Mouse (Mus musculus): Measurements from ENCODE around the gene Cldn12.

Gene Cldn12

DNA sequence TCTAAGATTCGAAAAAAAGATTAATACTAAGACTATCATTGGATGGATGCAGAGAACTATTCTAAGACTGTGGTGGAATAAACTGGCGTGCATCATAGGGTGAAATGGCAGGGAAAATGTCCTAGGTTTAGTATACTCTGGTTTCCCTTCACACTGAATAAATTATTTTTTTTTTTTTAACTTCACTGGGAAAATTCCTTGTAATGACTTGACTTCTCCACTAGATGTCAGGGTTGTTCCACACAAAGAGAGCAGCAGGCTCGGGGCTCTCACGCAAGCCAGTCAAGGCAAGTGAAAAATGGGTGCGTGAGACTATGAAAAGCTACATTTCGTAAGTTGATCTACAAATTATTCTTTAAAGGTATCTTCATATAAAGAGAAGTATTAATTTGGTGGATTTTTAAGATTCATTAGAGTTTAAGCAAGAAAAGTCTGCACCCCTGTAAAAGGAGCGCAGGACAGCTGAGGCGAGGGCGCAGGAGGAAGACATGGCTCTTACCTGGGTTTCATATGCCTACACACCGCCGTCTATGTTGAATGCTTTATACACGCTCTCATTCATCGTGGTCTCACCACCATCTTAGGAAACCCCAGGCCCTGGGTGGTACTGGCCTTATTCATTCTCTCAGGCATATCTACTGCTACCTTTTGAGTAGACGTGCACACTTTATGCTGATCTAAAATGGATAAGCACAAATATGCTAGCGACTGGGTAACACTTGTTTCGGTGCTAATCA lies 20.3 kb downstream of the Cldn12 start:
- DNase-seq: no peak

DNA sequence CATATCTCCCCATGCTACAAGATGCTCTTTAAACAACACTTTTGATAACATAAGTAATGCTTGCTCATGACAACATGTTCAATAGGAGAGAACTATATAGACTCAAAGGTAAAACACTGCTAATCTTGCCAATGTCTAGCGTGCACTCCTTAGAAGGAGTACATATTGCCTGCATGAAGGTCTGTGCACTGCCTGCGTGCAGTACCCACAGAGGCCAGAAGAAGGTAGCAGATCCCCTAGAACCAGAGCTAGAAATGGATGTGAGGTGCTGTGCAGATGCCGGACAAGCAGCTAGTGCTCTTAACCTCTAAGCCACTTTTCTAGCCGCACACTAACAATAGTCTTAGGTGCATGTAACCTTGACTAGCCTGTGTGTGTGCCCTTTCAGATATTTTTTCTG lies 22.6 kb downstream of the Cldn12 start:
- DNase-seq: no peak

DNA sequence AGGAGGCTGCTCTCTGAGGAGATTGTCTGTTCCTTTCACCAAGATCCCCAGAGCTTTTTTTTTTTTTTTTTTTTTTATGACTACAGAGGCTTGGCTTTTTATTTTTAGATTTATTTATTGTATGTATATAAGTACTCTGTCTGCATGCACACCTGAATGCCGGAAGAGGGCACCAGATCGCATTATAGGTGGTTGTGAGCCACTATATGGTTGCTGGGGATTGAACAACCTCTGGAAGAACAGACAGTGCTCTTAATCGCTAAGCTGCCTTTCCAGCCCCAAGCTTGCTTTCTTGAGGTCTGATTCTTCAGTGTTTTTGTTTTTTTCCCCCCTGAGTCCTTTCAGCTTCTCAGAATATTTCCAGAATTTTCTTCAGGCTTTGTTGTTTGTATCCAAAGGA lies 28.7 kb downstream of the Cldn12 start:
- DNase-seq: no peak

DNA sequence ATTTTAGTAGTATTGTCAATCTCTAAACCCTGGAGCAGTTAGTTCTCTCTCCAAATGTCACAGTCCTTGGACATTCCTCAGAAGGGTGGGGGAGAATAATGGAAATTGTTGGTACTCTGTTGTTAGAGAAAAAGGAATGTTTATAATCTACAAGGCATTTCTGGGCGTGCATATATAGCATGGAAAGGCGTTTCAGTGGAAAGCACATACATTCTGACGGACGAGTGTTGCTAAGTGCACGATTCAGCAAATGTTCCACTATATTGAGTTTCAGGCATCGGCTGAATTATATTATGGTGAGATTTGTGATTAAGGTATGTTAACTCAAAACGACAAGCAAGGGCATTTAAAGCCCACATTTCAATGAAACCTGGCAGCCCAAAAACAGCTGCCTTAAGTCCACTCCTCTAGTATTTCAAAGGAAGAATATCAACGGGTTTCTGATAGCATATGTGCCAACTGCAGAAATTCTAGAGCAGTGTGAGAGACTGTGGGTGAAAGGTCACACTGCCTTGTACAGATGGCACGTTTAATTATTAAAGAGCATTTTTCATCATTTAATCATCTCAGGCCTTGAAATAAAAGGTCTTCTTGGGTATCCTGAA lies 31.4 kb downstream of the Cldn12 start:
- DNase-seq: no peak

DNA sequence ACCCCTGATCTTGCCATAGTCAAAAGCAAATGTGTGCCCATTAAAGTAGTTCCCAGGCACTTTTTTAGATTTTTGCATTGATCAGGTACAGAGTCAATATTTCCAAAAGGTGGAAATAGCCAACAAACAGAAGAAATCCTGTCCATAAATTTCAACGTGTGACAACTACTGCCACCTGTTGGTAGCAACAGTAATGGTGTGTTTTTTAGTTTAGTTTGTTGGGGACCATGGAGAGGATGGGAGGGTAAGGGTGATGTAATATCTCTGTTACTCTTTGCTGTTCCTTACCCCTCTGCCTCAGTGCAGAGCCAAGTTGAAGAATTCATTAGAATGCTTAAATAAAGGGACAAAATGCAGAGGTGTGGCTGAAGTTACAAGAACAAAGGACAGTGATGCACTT lies 33.1 kb downstream of the Cldn12 start:
- no peak for DNase-seq

DNA sequence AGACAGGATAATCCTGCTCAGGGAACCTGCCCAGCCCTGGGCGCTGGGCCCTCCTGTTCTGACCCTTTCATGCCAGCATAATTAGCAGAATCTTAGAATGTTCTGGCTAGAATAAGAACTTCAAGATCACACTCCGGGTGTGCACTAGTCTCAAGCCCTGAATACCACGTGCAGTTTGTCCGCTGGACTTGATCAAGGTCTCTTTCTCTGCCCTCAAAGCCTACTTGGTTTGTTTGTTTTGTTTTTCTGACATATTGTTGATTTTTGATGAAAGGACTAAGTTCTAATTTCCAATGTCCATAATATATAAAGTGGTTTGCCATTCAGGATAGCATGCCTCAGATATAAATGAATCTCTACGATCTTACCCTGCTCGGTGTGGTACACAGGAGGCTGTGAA lies 35.7 kb downstream of the Cldn12 start, which contains the start of gene 1700015F17Rik:
Gene 1700015F17Rik, minus strand, starts transcription at position 101 of the 400 bp plus-strand sequence.
- no peak for DNase-seq

DNA sequence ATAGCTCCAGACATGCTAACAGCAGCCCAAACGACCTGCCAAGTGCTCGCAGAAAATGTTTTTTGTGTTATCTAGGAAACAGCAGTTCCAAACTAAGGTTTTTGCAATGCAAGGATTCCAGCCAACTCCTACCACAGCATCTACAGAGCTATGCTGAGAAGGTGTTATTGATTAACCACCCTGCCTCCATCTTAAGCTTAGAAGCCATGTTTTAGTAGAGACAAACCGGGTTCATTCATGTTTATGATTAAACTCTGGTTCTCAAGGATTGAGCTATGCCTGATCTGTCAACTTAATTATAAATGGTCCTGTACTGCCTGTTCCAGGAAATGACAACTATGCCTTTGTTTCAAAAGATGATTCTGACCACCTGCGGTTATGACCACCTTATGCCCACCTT lies 38.6 kb downstream of the Cldn12 start:
- DNase-seq: no peak

DNA sequence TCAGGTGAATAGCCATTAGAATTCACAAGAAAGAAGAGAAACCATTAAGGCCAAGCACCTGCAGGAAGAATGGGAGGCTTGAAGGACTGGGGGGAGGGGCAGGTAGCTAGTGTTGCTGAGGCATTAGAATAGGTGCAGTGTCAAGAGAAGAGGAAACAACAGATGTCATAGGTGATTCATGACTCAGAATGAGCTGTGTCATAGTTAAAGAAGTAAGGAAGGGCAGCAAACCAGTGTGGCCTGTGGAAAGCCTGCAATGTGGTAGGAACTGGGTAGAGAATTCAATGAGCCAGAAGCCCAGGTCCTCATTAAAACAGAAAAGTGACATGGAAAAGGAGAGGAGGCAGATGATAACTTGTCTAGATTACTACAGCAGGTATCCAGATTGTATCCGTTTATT lies 49.5 kb downstream of the Cldn12 start:
- DNase-seq: no peak
